Mouse (Mus musculus) bone marrow, adult 2 months (tissue): ENCODE data around the gene Cbx3.

Experiments used
- CTCF ChIP-seq: fragments of 200-500 bp; IDR thresholded peaks from 2 replicates; pipeline ENCODE4 v1.5.1; 2011; ENCODE audit warnings: low read length, control low read depth; ENCODE audit not compliant: control insufficient read depth, insufficient read depth
- POLR2A ChIP-seq: fragments of 200-500 bp; IDR thresholded peaks from 2 replicates; pipeline ENCODE4 v1.6.1; 2011; ENCODE audit warnings: low read depth, mild to moderate bottlenecking, control low read depth, low read length, borderline replicate concordance; ENCODE audit not compliant: control insufficient read depth

GRCm38 (mm10) chr6:51457770-51458387, 12.3 kb upstream of the Cbx3 start:
- TF ChIP-seq CTCF (no peak), POLR2A (no peak)
